Comparison of ENCODE assay signal across 18 mouse cellular contexts in genomic region chr8:120581811-120582210, GRCm38 (mm10). TPM values are rescaled to one million over a fixed set of nuclear protein-coding genes. Genes with fewer than 3 reads are reported as not detected.
DNase-seq lines count a peak whose midpoint lies in the region; ATAC-seq and TF ChIP-seq lines count a peak whose summit lies in the region.
"Had no signal": no experiment of that assay in that cellular context is flagged by ENCODE, and none has a peak within 500 bp of the region (broad histone marks: within the 10 kb centered on the region; RNA-seq: fewer than 3 reads in every experiment).

No protein-coding gene starts in this region.

- no peak overlapping the region for H3K9ac ChIP-seq in forebrain, embryonic 13.5 days
- H3K9ac ChIP-seq in forebrain, postnatal 0 days = no peak overlapping the region
- no peak overlapping the region for H3K9ac ChIP-seq in midbrain, postnatal 0 days (replicated peaks; ENCODE audit: low read length, poor library complexity, severe bottlenecking)
- no peak overlapping the region for H3K9ac ChIP-seq in midbrain, embryonic 16.5 days (ENCODE audit: low read depth, low read length)
- H3K9ac ChIP-seq: embryonic facial prominence, embryonic 15.5 days; heart, embryonic 15.5 days; liver, embryonic 15.5 days had no signal

- peaks cover 66% of the 10 kb centered on the region for H3K36me3 ChIP-seq in forebrain, embryonic 13.5 days (ENCODE audit: poor library complexity, severe bottlenecking)
- peaks cover 39% of the 10 kb centered on the region for H3K36me3 ChIP-seq in forebrain, postnatal 0 days (ENCODE audit: insufficient read depth)
- H3K36me3 ChIP-seq in kidney, adult 2 months (ENCODE audit: control insufficient read depth, insufficient read depth, low read length) = no peaks in the 10 kb centered on the region; the same call in none of the 2 replicates
- H3K36me3 ChIP-seq in midbrain, postnatal 0 days (ENCODE audit: insufficient read depth, low read length) = peaks cover 38% of the 10 kb centered on the region
- peaks cover 11% of the 10 kb centered on the region; the same call in 1 of the 2 replicates for H3K36me3 ChIP-seq in midbrain, embryonic 16.5 days (ENCODE audit: control insufficient read depth, insufficient read depth, low read length)

- H3K9me3 ChIP-seq in forebrain, embryonic 13.5 days (replicated peaks) = no peaks in the 10 kb centered on the region
- no peaks in the 10 kb centered on the region for H3K9me3 ChIP-seq in forebrain, postnatal 0 days (ENCODE audit: low read length)
- no peaks in the 10 kb centered on the region for H3K9me3 ChIP-seq in midbrain, postnatal 0 days (ENCODE audit: low read length)
- H3K9me3 ChIP-seq in midbrain, embryonic 16.5 days (replicated peaks; ENCODE audit: control insufficient read depth, low read length, poor library complexity, severe bottlenecking) = no peaks in the 10 kb centered on the region
- H3K9me3 ChIP-seq: embryonic facial prominence, embryonic 15.5 days; heart, embryonic 15.5 days; liver, embryonic 15.5 days had no signal

- no peaks in the 10 kb centered on the region for H3K4me1 ChIP-seq in forebrain, embryonic 13.5 days
- no peaks in the 10 kb centered on the region for H3K4me1 ChIP-seq in forebrain, postnatal 0 days (ENCODE audit: insufficient read depth)
- no peaks in the 10 kb centered on the region for H3K4me1 ChIP-seq in kidney, adult 2 months (ENCODE audit: control insufficient read depth, insufficient read depth, low read length)
- H3K4me1 ChIP-seq in midbrain, postnatal 0 days (ENCODE audit: insufficient read depth, low read length) = no peaks in the 10 kb centered on the region
- H3K4me1 ChIP-seq in midbrain, embryonic 16.5 days (ENCODE audit: control insufficient read depth, insufficient read depth, low read length) = no peaks in the 10 kb centered on the region

- H3K4me2 ChIP-seq in forebrain, embryonic 13.5 days = no peak overlapping the region
- no peak overlapping the region for H3K4me2 ChIP-seq in forebrain, postnatal 0 days (ENCODE audit: low read depth)
- H3K4me2 ChIP-seq in midbrain, postnatal 0 days (ENCODE audit: low read depth, low read length, poor library complexity, severe bottlenecking) = no peak overlapping the region
- H3K4me2 ChIP-seq in midbrain, embryonic 16.5 days (ENCODE audit: low read length) = no peak overlapping the region
- H3K4me2 ChIP-seq: embryonic facial prominence, embryonic 15.5 days; heart, embryonic 15.5 days; liver, embryonic 15.5 days had no signal

- TF ChIP-seq POLR2A in kidney, adult 2 months (IDR thresholded peaks at IDR 0.05; ENCODE audit: low read depth, low read length) = no peak

- 93% methylated on average over 8 of the region's 8 CpGs for WGBS in forebrain, embryonic 13.5 days
- WGBS in forebrain, postnatal 0 days = 75% methylated on average over 8 of the region's 8 CpGs
- 70% methylated on average over 8 of the region's 8 CpGs for WGBS in kidney, adult 2 months
- 81% methylated on average over 8 of the region's 8 CpGs for WGBS in midbrain, postnatal 0 days
- 86% methylated on average over 8 of the region's 8 CpGs for WGBS in midbrain, embryonic 16.5 days

- no peak for TF ChIP-seq CTCF in forebrain, postnatal 0 days (IDR thresholded peaks at IDR 0.05; ENCODE audit: low read depth)
- TF ChIP-seq CTCF in kidney, adult 2 months (conservative IDR thresholded peaks at IDR 0.05; ENCODE audit: insufficient read depth, insufficient read length, low read depth, low read length) = no peak
- TF ChIP-seq CTCF in midbrain, postnatal 0 days (IDR thresholded peaks at IDR 0.05) = no peak

- no peak overlapping the region for H3K4me3 ChIP-seq in forebrain, embryonic 13.5 days
- H3K4me3 ChIP-seq in forebrain, postnatal 0 days (ENCODE audit: low read depth, low read length) = no peak overlapping the region
- no peak overlapping the region for H3K4me3 ChIP-seq in kidney, adult 2 months (ENCODE audit: insufficient read depth, low read depth, low read length)
- H3K4me3 ChIP-seq in midbrain, postnatal 0 days (ENCODE audit: low read depth, low read length) = no peak overlapping the region
- H3K4me3 ChIP-seq in midbrain, embryonic 16.5 days (ENCODE audit: low read depth, low read length) = no peak overlapping the region
- H3K4me3 ChIP-seq: embryonic facial prominence, embryonic 15.5 days; gastrocnemius, adult 2 months; heart, embryonic 15.5 days; liver, embryonic 15.5 days had no signal

- no peaks in the 10 kb centered on the region for H3K27me3 ChIP-seq in forebrain, embryonic 13.5 days
- no peaks in the 10 kb centered on the region for H3K27me3 ChIP-seq in forebrain, postnatal 0 days (ENCODE audit: insufficient read depth, low read length)
- H3K27me3 ChIP-seq in kidney, adult 2 months (replicated peaks; ENCODE audit: control insufficient read depth, insufficient read depth, low read length) = no peaks in the 10 kb centered on the region
- no peaks in the 10 kb centered on the region for H3K27me3 ChIP-seq in midbrain, postnatal 0 days (ENCODE audit: insufficient read depth, low read length)
- no peaks in the 10 kb centered on the region for H3K27me3 ChIP-seq in midbrain, embryonic 16.5 days (ENCODE audit: control insufficient read depth, insufficient read depth, low read depth, low read length)
- H3K27me3 ChIP-seq: embryonic facial prominence, embryonic 15.5 days; heart, embryonic 15.5 days; liver, embryonic 15.5 days had no signal

- H3K27ac ChIP-seq in forebrain, embryonic 13.5 days = 0 out of 2 replicates have a peak overlapping the region, but pooled peaks have one; percentile 14
- H3K27ac ChIP-seq in forebrain, postnatal 0 days (ENCODE audit: low read depth, low read length) = no peak overlapping the region
- no peak overlapping the region for H3K27ac ChIP-seq in kidney, adult 2 months (ENCODE audit: insufficient read depth, low read depth, low read length)
- H3K27ac ChIP-seq in midbrain, postnatal 0 days (ENCODE audit: low read depth, low read length) = no peak overlapping the region
- no peak overlapping the region for H3K27ac ChIP-seq in midbrain, embryonic 16.5 days (ENCODE audit: low read length)
- H3K27ac ChIP-seq: embryonic facial prominence, embryonic 15.5 days; gastrocnemius, adult 2 months; heart, embryonic 15.5 days; liver, embryonic 15.5 days had no signal

- no peak for ATAC-seq in forebrain, embryonic 13.5 days
- ATAC-seq in forebrain, postnatal 0 days = no peak
- ATAC-seq in midbrain, postnatal 0 days (ENCODE audit: low FRiP score) = no peak; the same call in 1 of the 2 replicates
- no peak for ATAC-seq in midbrain, embryonic 16.5 days
- no peak for ATAC-seq in megakaryocyte progenitor cell, adult 5-6 weeks (replicated peaks; ENCODE audit: poor library complexity)
- ATAC-seq: CD4-positive, CD25-positive, alpha-beta regulatory T cell, adult 4 months; forebrain, embryonic 14.5 days had no signal

- no peak for DNase-seq in forebrain, postnatal 0 days
- peak; percentile 47 for DNase-seq in kidney, adult 2 months
- DNase-seq in kidney, adult 18-20 months = no peak
- DNase-seq in midbrain, postnatal 0 days (ENCODE audit: low spot score) = peak; percentile 42
- peak; percentile 56 for DNase-seq in heart, postnatal 4 days
- DNase-seq: adrenal gland, adult 8-10 months; gastrocnemius, adult 2 months; layer of hippocampus, postnatal 36 days; lung, postnatal 10 days; right cerebral cortex, postnatal 25 days had no signal

RNA-seq across cellular contexts. Expression of gene Gins2, which starts 7.3 kb away (rescaled TPM):
- 66.9 and 79.8 TPM in 2 replicates for polyA plus RNA-seq in forebrain, embryonic 13.5 days (2015; fragmentation: Nextera tagmentation; extraction: Ambion mirVana)
- 2.6 and 5.3 TPM in 2 replicates for total RNA-seq in forebrain, postnatal 0 days (2014; rRNA removed)
- 9.6 and 10.7 TPM in 2 replicates for polyA plus RNA-seq in forebrain, postnatal 0 days (2015; fragmentation: Nextera tagmentation; extraction: Ambion mirVana)
- polyA plus RNA-seq in kidney, adult 2 months (2012; rRNA removed) = 6.4 and 6.9 TPM in 2 replicates
- 5.8 and 18.1 TPM in 2 replicates for total RNA-seq in midbrain, postnatal 0 days (2014; rRNA removed)
- 8.4 and 11.3 TPM in 2 replicates for polyA plus RNA-seq in midbrain, postnatal 0 days (2015; fragmentation: Nextera tagmentation; extraction: Ambion mirVana)
- polyA plus RNA-seq in midbrain, embryonic 16.5 days (2015; fragmentation: Nextera tagmentation; extraction: Ambion mirVana) = 10.7 and 13.3 TPM in 2 replicates
- 10 to 100 TPM; 42.0 to 43.2 TPM for total RNA-seq in heart, postnatal 4 days (2021)
- 65.9 and 67.1 TPM in 2 replicates for total RNA-seq in megakaryocyte progenitor cell, adult 5-6 weeks (2015)
- 28.1 and 47.1 TPM in 2 replicates for total RNA-seq in megakaryocyte progenitor cell, adult 5-6 weeks (2017)

Comparison
In these comparisons a context has a peak if more than half of its experiments do, and no peak if none do; other contexts are left out.
1. DNase-seq: peak in kidney, adult 2 months (single experiment), midbrain, postnatal 0 days (single experiment) and heart, postnatal 4 days (single experiment); none in forebrain, postnatal 0 days (single experiment) and kidney, adult 18-20 months (single experiment).